Mouse (Mus musculus) MEL (cell line): Measurements from ENCODE around the gene Amh. TPM values are rescaled to one million over a fixed set of nuclear protein-coding genes. Genes with fewer than 3 reads are reported as not detected.
A peak's percentile ranks its signal among the peaks of the same experiment; 100 is the strongest.

ENCODE experiments used
- DNase-seq: peaks from one replicate; pipeline ENCODE4 v3.0.0; 2011; ENCODE audit warnings: low read depth, low spot score
- H3K27ac ChIP-seq: 2 replicates; pipeline ENCODE4 v1.5.1; 2012; ENCODE audit warnings: low read depth, mild to moderate bottlenecking, control low read depth, low read length, moderate library complexity; ENCODE audit not compliant: control insufficient read depth
- H3K27me3 ChIP-seq, 2 experiments: fragments of 150-350 bp in 1 of 2; sonication (generic) in 1 of 2; 2 replicates each; pipeline ENCODE4 v1.6.1; 2012; ENCODE audit warnings: low read length in 2 of 2, mild to moderate bottlenecking in 2 of 2, improper control_type of control experiment in 1 of 2, moderate library complexity in 1 of 2; ENCODE audit not compliant: insufficient read depth in 2 of 2, control insufficient read depth in 1 of 2
- H3K36me3 ChIP-seq, 2 experiments: 2 replicates each; pipeline ENCODE4 v1.6.1; 2012 to 2014; ENCODE audit warnings: low read length in 2 of 2, improper control_type of control experiment in 1 of 2, inconsistent platforms in 1 of 2, mild to moderate bottlenecking in 1 of 2; ENCODE audit not compliant: insufficient read depth in 2 of 2, control insufficient read depth in 1 of 2
- H3K4me1 ChIP-seq, 2 experiments: fragments of 150-350 bp in 1 of 2; sonication (generic) in 1 of 2; 2 replicates each; pipeline ENCODE4 v1.6.1; 2012; ENCODE audit warnings: low read length in 2 of 2, improper control_type of control experiment in 1 of 2, mild to moderate bottlenecking in 1 of 2; ENCODE audit not compliant: insufficient read depth in 2 of 2, control insufficient read depth in 1 of 2
- H3K4me3 ChIP-seq, 2 experiments: fragments of 150-350 bp in 1 of 2; sonication (generic) in 1 of 2; 2 replicates each; pipeline ENCODE4 v1.5.1; 2012; ENCODE audit warnings: low read depth in 2 of 2, low read length in 2 of 2, mild to moderate bottlenecking in 2 of 2, moderate library complexity in 2 of 2, control low read depth in 1 of 2, improper control_type of control experiment in 1 of 2; ENCODE audit not compliant: control insufficient read depth in 1 of 2, insufficient read depth in 1 of 2
- H3K79me2 ChIP-seq: 2 replicates; pipeline ENCODE4 v1.6.1; 2012; ENCODE audit warnings: mild to moderate bottlenecking, low read length, moderate library complexity; ENCODE audit not compliant: control insufficient read depth, poor library complexity, insufficient read depth
- H3K9ac ChIP-seq: 2 replicates; pipeline ENCODE4 v1.6.1; 2012; ENCODE audit warnings: low read depth, mild to moderate bottlenecking, control low read depth, low read length, moderate library complexity; ENCODE audit not compliant: control insufficient read depth, poor library complexity, severe bottlenecking
- H3K9me3 ChIP-seq: fragments of 150-350 bp; sonication (generic); replicated peaks from 2 replicates; pipeline ENCODE4 v1.6.1; 2012; ENCODE audit warnings: mild to moderate bottlenecking, low read length, improper control_type of control experiment, moderate library complexity; ENCODE audit not compliant: insufficient read depth
- BHLHE40 ChIP-seq: IDR thresholded peaks from 2 replicates; pipeline ENCODE4 v1.6.1; 2012; ENCODE audit warnings: low read depth, mild to moderate bottlenecking, inconsistent platforms, low read length, improper control_type of control experiment, borderline replicate concordance
- CHD1 ChIP-seq: IDR thresholded peaks from 2 replicates; pipeline ENCODE4 v1.6.1; 2012; ENCODE audit warnings: low read depth, mild to moderate bottlenecking, inconsistent platforms, low read length, improper control_type of control experiment
- CHD2 ChIP-seq: IDR thresholded peaks from 2 replicates; pipeline ENCODE4 v1.6.1; 2011; ENCODE audit warnings: low read length, improper control_type of control experiment
- E2F4 ChIP-seq: IDR thresholded peaks from 2 replicates; pipeline ENCODE4 v1.6.1; 2011; ENCODE audit warnings: low read depth, low read length, improper control_type of control experiment, borderline replicate concordance
- GABPA ChIP-seq: IDR thresholded peaks from 2 replicates; pipeline ENCODE4 v1.6.1; 2012; ENCODE audit warnings: low read depth, mild to moderate bottlenecking, inconsistent platforms, low read length, improper control_type of control experiment, moderate library complexity
- HCFC1 ChIP-seq: IDR thresholded peaks from 2 replicates; pipeline ENCODE4 v1.6.1; 2012; ENCODE audit warnings: low read depth, mild to moderate bottlenecking, inconsistent platforms, low read length, improper control_type of control experiment, moderate library complexity
- JUND ChIP-seq: IDR thresholded peaks from 2 replicates; pipeline ENCODE4 v1.6.1; 2011; ENCODE audit warnings: low read depth, mild to moderate bottlenecking, improper control_type of control experiment, low read length
- MAX ChIP-seq: IDR thresholded peaks from 2 replicates; pipeline ENCODE4 v1.6.1; 2011; ENCODE audit warnings: low read length, improper control_type of control experiment
- MAZ ChIP-seq: IDR thresholded peaks from 2 replicates; pipeline ENCODE4 v1.6.1; 2012; ENCODE audit warnings: low read depth, mild to moderate bottlenecking, inconsistent platforms, low read length, improper control_type of control experiment
- MEF2A ChIP-seq: IDR thresholded peaks from 2 replicates; pipeline ENCODE4 v1.6.1; 2014; ENCODE audit warnings: low read depth, mild to moderate bottlenecking, inconsistent platforms, low read length, improper control_type of control experiment; ENCODE audit not compliant: poor library complexity, insufficient replicate concordance, severe bottlenecking; ENCODE audit errors: extremely low read depth
- MYB ChIP-seq: IDR thresholded peaks from 2 replicates; pipeline ENCODE4 v1.6.1; 2011; ENCODE audit warnings: mild to moderate bottlenecking, low read depth, low read length, improper control_type of control experiment
- NELFE ChIP-seq: IDR thresholded peaks from 2 replicates; pipeline ENCODE4 v1.6.1; 2011; ENCODE audit warnings: low read depth, low read length, improper control_type of control experiment
- POLR2A ChIP-seq, 2 experiments: IDR thresholded peaks; 2 replicates each; pipeline ENCODE4 v1.6.1; 2011 to 2012; ENCODE audit warnings: low read length in 2 of 2, mild to moderate bottlenecking in 2 of 2, control low read depth in 1 of 2, improper control_type of control experiment in 1 of 2, low read depth in 1 of 2, moderate library complexity in 1 of 2; ENCODE audit not compliant: control insufficient read depth in 1 of 2, insufficient read depth in 1 of 2, poor library complexity in 1 of 2
- TAL1 ChIP-seq: IDR thresholded peaks from 2 replicates; pipeline ENCODE4 v1.6.1; 2012; ENCODE audit warnings: mild to moderate bottlenecking, inconsistent platforms, low read length, moderate library complexity, mixed read lengths
- TCF12 ChIP-seq: IDR thresholded peaks from 2 replicates; pipeline ENCODE4 v1.6.1; 2014; ENCODE audit warnings: low read depth, mild to moderate bottlenecking, inconsistent platforms, low read length, improper control_type of control experiment, moderate library complexity
- USF1 ChIP-seq: IDR thresholded peaks from 2 replicates; pipeline ENCODE4 v1.6.1; 2014; ENCODE audit warnings: low read depth, mild to moderate bottlenecking, inconsistent platforms, low read length, improper control_type of control experiment, moderate library complexity
- ZC3H11A ChIP-seq: IDR thresholded peaks from 2 replicates; pipeline ENCODE4 v1.6.1; 2012; ENCODE audit warnings: low read depth, mild to moderate bottlenecking, inconsistent platforms, low read length, improper control_type of control experiment
- ZMIZ1 ChIP-seq: IDR thresholded peaks from 2 replicates; pipeline ENCODE4 v1.6.1; 2012; ENCODE audit warnings: low read depth, mild to moderate bottlenecking, inconsistent platforms, low read length, improper control_type of control experiment, moderate library complexity
- polyA plus RNA-seq, 2 experiments: library from polyadenylated mRNA; stranded (reverse) in 1 of 2; unstranded in 1 of 2; fragments of >175 nt in 1 of 2; fragments of >200 nt in 1 of 2; gene quantifications; 2 replicates each; pipeline versions ENCODE4 v1.2.1 to v1.2.4; 2012; ENCODE audit warnings: low replicate concordance in 2 of 2, low read depth in 1 of 2; ENCODE audit not compliant: insufficient read length in 2 of 2, insufficient read depth in 1 of 2, missing spikeins in 1 of 2
- total RNA-seq: library from RNA; depleted of rRNA; stranded (reverse); fragments of 300-350 nt; gene quantifications from 2 replicates; pipeline ENCODE4 v1.2.3, GENCODE M21; 2012; rRNA removed

Gene Amh
- 0.42 and 0.59 TPM in 2 replicates for total RNA-seq
- polyA plus RNA-seq: 1 to 10 TPM in 1 of 2 experiments, not detected in 1; 1.1 TPM

- no peak within 1 kb of the TSS for H3K9ac ChIP-seq
- TF ChIP-seq ZMIZ1: no peak
- TF ChIP-seq TCF12: no peak
- 0 out of 4 replicates have a peak, but pooled peaks of 1 of the 2 experiments have one; percentile 33 for TF ChIP-seq POLR2A (IDR thresholded peaks at IDR 0.05; ENCODE audit: control insufficient read depth in 1 of 2, insufficient read depth in 1 of 2, low read depth in 1 of 2, low read length in 2 of 2, poor library complexity in 1 of 2)
- TF ChIP-seq, all 39 proteins: peak for 1
- H3K4me3 ChIP-seq: no peak within 1 kb of the TSS
- no peak within 1 kb of the TSS for H3K27ac ChIP-seq
- H3K79me2 ChIP-seq: peaks cover 16% of the 10 kb centered on the region
- H3K36me3 ChIP-seq: peaks cover 0 to 3% of the 10 kb centered on the region in 2 experiments; a peak in 1 of 4 replicates
- H3K27me3 ChIP-seq: no peaks in the 10 kb centered on the region
- DNase-seq: no peak
- H3K4me1 ChIP-seq: peaks cover 0 to 11% of the 10 kb centered on the region in 2 experiments; a peak in 1 of 4 replicates
- no peaks in the 10 kb centered on the region for H3K9me3 ChIP-seq
These were observed at the start of gene Amh for GRCm38 (mm10) chr10:80804916-80805315. Gene Amh, plus strand, starts transcription at chr10:80805243.

- Histone ChIP-seq H3K79me2 (peaks cover 54% of the 10 kb centered on the region), H3K9ac (peak overlapping the region; percentile 99), H3K9me3 (no peaks in the 10 kb centered on the region), H3K36me3 (peaks cover 0 to 16% of the 10 kb centered on the region in 2 experiments; a peak in 2 of 4 replicates), H3K4me1 (peaks cover 8 to 46% of the 10 kb centered on the region in 2 experiments)
- no peak for DNase-seq
- TF ChIP-seq USF1 (peak; percentile 27; the same call in 1 of the 2 replicates), MAZ (no peak), ZC3H11A (no peak), GABPA (no peak), POLR2A (IDR thresholded peaks at IDR 0.05; ENCODE audit: control insufficient read depth in 1 of 2, insufficient read depth in 1 of 2, low read depth in 1 of 2, low read length in 2 of 2, poor library complexity in 1 of 2) (peak in 1 of 2 experiments; percentile 90; a peak in 1 of 4 replicates), JUND (no peak), HCFC1 (no peak), CHD1 (no peak), NELFE (no peak), BHLHE40 (peak; percentile 80), ZMIZ1 (no peak), CHD2 (no peak), E2F4 (no peak), MYB (no peak), TAL1 (no peak), MEF2A (no peak), MAX (peak; percentile 28; the same call in 1 of the 2 replicates)
- TF ChIP-seq, all 39 proteins: peak for 4
- H3K4me3 ChIP-seq: peak overlapping the region; percentile 91 to 98
- H3K27ac ChIP-seq: peak overlapping the region; percentile 65
- H3K27me3 ChIP-seq: no peaks in the 10 kb centered on the region
These were observed 49.6 kb upstream of the Amh start for GRCm38 (mm10) chr10:80755291-80756015.
